Mouse (Mus musculus): ENCODE results near the gene Ccl21a.
"Not testable (repeated sequence)": the region's sequence is repeated elsewhere in the genome, so short reads cannot be mapped to it uniquely, and the experiment has no call there.

Ccl21a gene

DNA sequence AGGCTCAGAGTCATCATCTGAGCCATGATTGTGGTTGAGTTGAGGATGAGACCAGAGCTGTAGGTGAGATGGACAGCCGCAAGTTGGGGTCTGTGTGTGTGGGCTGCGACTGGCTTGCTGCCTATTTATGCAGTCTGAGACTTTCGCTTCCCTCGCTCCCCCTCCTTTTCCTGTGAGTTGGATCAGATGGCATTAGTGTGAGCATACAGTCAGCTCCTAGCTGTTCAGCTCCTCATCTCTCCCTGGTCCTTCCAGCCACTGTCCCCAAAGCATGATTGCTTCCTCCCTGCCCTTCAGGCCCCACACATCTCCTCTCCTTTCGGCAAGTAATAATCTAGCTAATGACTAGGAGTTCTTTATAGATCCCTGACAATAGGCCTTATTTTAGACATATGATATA lies at the start of gene Ccl21a:
Gene Ccl21a (minus strand): TSS at position 101 of the 400 bp plus-strand sequence.
- CTCF ChIA-PET, POLR2A ChIA-PET: not testable (repeated sequence)

DNA sequence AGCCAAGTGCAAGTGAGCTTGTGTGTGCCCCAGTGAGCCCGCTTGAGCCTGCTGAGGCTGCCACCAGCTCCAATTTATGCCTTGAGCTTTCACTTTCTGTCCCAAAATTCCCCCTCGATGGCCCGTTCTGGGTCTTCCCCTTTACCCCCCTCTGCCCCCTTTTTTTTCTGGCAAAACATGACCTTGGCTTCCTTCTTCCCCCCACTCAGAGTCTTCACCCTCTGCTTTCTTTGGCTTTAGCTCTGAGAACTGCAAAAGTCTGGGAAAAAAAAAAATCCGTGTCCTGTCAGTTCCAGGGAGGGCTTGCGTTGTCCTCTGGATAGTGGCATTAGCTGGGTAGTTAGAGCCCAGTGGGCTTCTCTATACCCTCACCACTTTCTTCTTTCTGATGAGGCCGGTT lies 17.3 kb downstream of the Ccl21a start, which contains the start of gene Ccl19:
Gene Ccl19 (minus strand): TSS at position 101 of the 400 bp plus-strand sequence.
- POLR2A ChIA-PET: not testable (repeated sequence)

DNA sequence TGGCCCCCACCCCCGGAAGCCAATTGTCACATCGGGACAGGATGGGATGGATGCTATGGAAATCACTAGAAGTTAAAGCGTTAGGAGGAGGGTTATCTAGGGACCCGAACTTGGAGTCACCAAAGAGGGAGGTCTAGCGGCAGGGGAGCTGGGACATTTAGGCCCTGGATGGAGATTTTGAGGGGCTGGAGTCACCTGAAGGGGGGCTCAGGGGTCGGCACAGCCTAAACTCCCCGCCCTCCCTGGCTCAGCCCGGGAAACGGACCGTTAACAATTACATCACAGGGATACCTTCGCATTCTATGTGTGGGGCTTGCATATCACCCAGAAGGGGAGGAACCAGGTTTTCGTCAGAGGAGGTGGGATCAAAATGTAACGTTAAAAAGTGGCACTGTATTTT lies 38.5 kb downstream of the Ccl21a start, which contains the start of gene 4930578G10Rik:
Gene 4930578G10Rik (plus strand): TSS at position 301 of the 400 bp plus-strand sequence.
- CTCF ChIA-PET: not testable (repeated sequence)

More for the DNA sequence above, 17.3 kb downstream of the Ccl21a start, which contains the start of gene Ccl19:
- CTCF ChIA-PET: not testable (repeated sequence)

More for the DNA sequence above, 38.5 kb downstream of the Ccl21a start, which contains the start of gene 4930578G10Rik:
- POLR2A ChIA-PET: not testable (repeated sequence)

Data from embryonic stem cell, embryonic (primary cell).